Mouse (Mus musculus): Measurements from ENCODE around the gene Gdpd2.

Gdpd2 gene

DNA sequence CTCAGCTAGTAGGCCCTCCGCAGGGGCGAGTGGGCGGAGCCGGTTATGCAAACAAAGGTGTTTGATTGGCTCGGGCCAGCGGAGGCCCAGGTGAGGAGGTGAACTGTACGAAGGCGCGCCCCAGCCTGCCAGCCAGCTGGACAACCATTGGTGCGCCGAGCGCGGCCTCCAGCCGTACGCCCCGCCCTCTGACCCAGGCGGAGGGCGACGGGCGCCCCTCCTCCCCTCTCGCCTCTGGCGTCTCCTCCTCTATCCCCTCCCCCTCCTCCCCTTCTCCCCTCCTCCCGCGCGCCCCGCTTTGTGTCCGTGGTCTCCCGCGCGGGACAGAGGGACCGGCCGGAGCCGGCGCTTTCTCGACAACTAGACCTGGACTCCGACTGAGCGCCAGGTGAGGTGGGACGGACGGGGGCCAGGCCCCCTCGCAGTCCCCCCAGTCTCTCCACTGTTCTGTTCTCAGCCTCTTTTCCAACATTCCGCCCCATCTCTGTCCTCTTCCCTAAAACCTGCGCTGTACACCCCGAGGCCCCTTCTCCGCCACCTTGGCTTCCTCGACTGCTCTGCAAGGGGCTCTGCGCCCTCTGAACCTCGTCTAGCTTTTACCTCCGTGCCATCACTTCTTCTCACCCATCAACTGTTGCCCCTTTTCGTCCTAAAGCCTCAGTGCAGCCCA, 47.4 kb downstream of the Gdpd2 start:
- peak; percentile 51 for DNase-seq (ENCODE audit: low read depth, low spot score)

DNA sequence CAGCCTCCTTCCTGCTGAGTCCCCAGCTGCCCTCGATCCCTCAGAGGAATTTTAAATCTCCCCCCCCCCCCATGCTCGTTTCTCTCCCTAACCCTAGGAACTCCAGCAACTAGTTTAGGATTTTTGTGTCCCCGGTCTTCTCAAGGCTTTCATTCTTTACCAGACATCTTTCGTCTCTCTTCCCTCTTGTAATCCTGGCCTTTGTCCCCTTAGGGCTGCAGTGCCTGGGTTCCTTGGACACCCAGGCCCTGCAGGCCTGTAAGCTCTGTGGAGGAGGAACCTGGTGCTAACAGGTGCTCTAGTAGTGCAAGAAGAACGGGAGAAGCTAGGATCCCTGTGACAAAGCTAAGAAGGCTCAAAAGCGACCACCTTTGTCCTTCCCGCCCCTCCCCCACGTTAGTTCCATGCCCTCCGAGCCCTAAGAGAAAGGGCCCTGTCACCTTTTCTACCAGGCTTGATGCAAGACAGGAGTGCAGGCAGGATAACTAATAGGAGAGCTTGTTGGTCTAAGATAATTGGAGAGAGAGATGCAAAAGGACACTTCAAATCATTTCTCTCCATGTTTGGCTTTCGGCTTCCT, 48.1 kb downstream of the Gdpd2 start:
- no peak for DNase-seq (ENCODE audit: low read depth, low spot score)

DNA sequence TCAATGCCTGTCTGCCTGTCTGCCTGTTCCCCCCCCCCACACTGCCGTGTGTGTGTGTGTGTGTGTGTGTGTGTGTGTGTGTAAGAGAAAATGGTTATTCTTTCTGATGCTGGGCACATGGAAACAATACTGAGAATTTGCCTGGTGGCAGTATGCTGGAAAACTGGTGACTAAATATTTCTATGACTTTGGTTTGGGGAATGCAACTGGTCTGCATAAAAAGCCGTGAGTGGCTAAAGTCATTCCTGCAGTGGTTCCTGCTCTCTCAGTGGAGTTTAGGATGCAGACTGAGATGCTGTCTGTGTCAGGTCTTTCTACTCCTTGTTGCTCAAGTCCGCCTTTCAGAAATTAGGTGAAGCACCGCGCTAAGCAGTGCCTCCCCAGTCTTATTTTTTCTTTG, 48.7 kb downstream of the Gdpd2 start:
- DNase-seq (ENCODE audit: low read depth, low spot score): no peak

Measured in retina, adult 2 months (tissue).